Mouse (Mus musculus) erythroblast, embryonic 14.5 days (primary cell): ENCODE measurements around the gene Tpte. TPM values are rescaled to one million over a fixed set of nuclear protein-coding genes. Genes with fewer than 3 reads are reported as not detected.

ENCODE experiments used
- H3K27me3 ChIP-seq: 2 replicates; pipeline ENCODE4 v1.6.1; 2012; ENCODE audit warnings: inconsistent platforms; ENCODE audit not compliant: control insufficient read depth
- H3K36me3 ChIP-seq: 2 replicates; pipeline ENCODE4 v1.6.1; 2012; ENCODE audit warnings: mild to moderate bottlenecking, inconsistent platforms; ENCODE audit not compliant: control insufficient read depth
- H3K4me1 ChIP-seq: 2 replicates; pipeline ENCODE4 v1.6.1; 2012; ENCODE audit warnings: inconsistent platforms; ENCODE audit not compliant: control insufficient read depth
- H3K4me3 ChIP-seq: replicated peaks from 2 replicates; pipeline ENCODE3; 2012; ENCODE audit warnings: moderate library complexity, mild to moderate bottlenecking, inconsistent platforms
- H3K9me3 ChIP-seq: 2 replicates; pipeline ENCODE4 v1.6.1; 2012; ENCODE audit warnings: low read length, inconsistent platforms, mixed read lengths; ENCODE audit not compliant: control insufficient read depth
- GATA1 ChIP-seq: IDR thresholded peaks from 2 replicates; pipeline ENCODE4 v1.6.1; 2012; ENCODE audit warnings: low read length, inconsistent platforms, mixed read lengths
- TAL1 ChIP-seq: IDR thresholded peaks from 3 replicates; pipeline ENCODE4 v1.6.1; 2012; ENCODE audit warnings: low read length, inconsistent platforms, mixed read lengths
- polyA plus RNA-seq: library from polyadenylated mRNA; stranded (reverse); fragments of >175 nt; gene quantifications from 2 replicates; pipeline ENCODE4 v1.2.3, GENCODE M21; 2012

Gene Tpte
- polyA plus RNA-seq, 1 experiment = not detected

DNA sequence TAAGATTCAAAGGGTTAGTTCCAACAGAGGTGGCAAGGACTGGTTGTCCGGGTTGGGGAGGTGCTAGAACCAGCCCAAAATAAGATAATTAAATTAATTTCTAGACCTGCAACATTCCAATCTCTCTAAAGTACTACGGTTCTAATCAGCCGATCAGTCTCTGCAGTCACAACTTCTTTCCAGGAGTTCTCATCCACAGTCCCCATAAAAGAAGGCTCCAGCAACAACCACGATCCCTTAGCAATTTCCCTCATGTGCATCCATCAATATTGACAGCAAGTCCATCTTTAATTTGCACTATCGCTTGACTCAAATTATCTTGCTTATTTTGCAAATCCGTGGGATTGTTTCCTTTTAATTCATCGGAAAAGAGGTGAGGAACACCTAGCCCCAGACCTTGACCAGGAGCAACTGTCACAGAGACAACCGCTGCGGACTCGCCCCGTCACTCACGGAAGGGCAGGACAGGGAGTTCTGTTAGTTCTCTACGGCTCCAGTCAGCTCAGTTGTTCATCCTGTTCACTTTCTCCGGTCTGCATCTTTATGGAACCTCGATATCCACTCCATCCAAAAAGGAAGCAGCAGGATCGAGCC, 127.5 kb downstream of the Tpte start:
- Histone ChIP-seq H3K4me1 (peaks cover 32% of the 10 kb centered on the region), H3K4me3 (peak overlapping the region; percentile 77), H3K27me3 (peaks cover 4% of the 10 kb centered on the region), H3K9me3 (no peaks in the 10 kb centered on the region), H3K36me3 (peaks cover 6% of the 10 kb centered on the region)
- no peak for TF ChIP-seq TAL1
- TF ChIP-seq GATA1 = no peak

DNA sequence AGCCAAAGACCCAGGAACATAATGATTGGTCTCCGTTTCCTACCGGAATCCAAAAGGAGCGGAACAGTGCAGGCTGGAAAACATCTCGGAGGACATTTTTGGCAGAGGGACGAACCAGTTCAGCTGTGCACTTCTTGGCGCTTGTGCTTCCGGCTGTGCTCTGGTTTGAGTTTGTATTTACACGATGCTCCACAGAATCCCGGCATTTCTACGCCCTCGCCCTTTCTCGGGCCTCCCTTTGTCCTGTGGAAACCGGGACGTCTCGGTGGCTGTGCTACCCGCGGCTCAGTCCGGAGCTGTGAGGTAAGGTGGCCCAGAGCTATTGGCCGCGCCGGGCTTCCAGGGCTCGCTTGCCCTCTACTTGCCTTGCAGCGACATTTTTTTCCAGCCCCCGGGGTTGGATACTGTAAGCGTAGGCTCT, 128.1 kb downstream of the Tpte start, which contains the start of gene Mrps31:
Mrps31 (plus strand) TSS at position 80 of the 421 bp plus-strand sequence.
- Histone ChIP-seq H3K4me3 (peak within 1 kb of the TSS; percentile 77), H3K36me3 (peaks cover 11% of the 10 kb centered on the region), H3K27me3 (peaks cover 2% of the 10 kb centered on the region; the same call in 1 of the 2 replicates), H3K4me1 (peaks cover 32% of the 10 kb centered on the region), H3K9me3 (no peaks in the 10 kb centered on the region)
- TF ChIP-seq TAL1 = no peak
- no peak for TF ChIP-seq GATA1

DNA sequence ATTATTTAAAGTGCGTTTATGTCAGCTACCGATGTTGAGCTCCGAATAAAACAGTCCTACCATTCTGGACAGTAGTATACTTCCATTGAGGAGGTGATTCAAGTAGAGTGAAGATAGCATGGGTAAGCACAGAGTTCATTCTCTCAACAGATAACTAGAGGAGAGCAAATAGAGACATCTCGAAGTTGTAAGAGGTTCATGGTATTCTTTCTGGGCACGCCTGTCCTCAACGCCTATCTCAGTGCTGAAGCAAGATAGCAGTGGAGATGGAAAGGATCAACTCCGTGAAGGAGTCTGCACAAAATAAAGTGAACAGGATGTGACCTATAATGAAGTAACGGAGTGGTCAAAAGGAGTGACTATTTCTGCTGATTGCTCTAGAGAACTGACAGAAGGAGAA, 128.7 kb downstream of the Tpte start:
- no peak for TF ChIP-seq TAL1
- no peak; the same call in 1 of the 2 replicates for TF ChIP-seq GATA1
- H3K9me3 ChIP-seq = no peaks in the 10 kb centered on the region
- peaks cover 32% of the 10 kb centered on the region for H3K4me1 ChIP-seq
- H3K36me3 ChIP-seq = peaks cover 16% of the 10 kb centered on the region
- H3K4me3 ChIP-seq = peak overlapping the region; percentile 77
- peaks cover 2% of the 10 kb centered on the region; the same call in 1 of the 2 replicates for H3K27me3 ChIP-seq

Other genes with a start within 250 kb of the Tpte start
- 0.38 and 0.42 TPM in 2 replicates for gene Atp7b, start 223.1 kb upstream of the Tpte start, polyA plus RNA-seq
- 0.01 TPM in 2 replicates for gene Alg11, start 222.7 kb upstream of the Tpte start, polyA plus RNA-seq
- not detected in 2 replicates for gene Nek5, start 158.4 kb upstream of the Tpte start, polyA plus RNA-seq
- 0.05 and 0.11 TPM in 2 replicates for gene Nek3, start 117.0 kb upstream of the Tpte start, polyA plus RNA-seq
- 1.2 and 1.4 TPM in 2 replicates for gene Ckap2, start 97.6 kb upstream of the Tpte start, polyA plus RNA-seq
- 0.13 and 0.15 TPM in 2 replicates for gene Vps36, start 90.6 kb upstream of the Tpte start, polyA plus RNA-seq
- gene Thsd1, start 56.1 kb upstream of the Tpte start, polyA plus RNA-seq = not detected in 2 replicates
- gene Slc25a15, start 115.2 kb downstream of the Tpte start, polyA plus RNA-seq = 0.06 and 0.08 TPM in 2 replicates
- 0.10 and 0.11 TPM in 2 replicates for gene Mrps31, start 127.9 kb downstream of the Tpte start, polyA plus RNA-seq